Mouse (Mus musculus): ENCODE data around the gene Slc9a9. TPM values are rescaled to one million over a fixed set of nuclear protein-coding genes. Genes with fewer than 3 reads are reported as not detected.

Gene Slc9a9
- polyA plus RNA-seq, 1 experiment from 2014 or later: 2.7 TPM

- ATAC-seq (ENCODE audit: insufficient read depth): no peak
- peaks cover 5% of the 10 kb centered on the region for H3K4me1 ChIP-seq (replicated peaks)
- H3K36me3 ChIP-seq (replicated peaks): no peaks in the 10 kb centered on the region
- WGBS (ENCODE audit: insufficient replicate concordance): 54% methylated on average over 10 of the region's 10 CpGs
- H3K9me3 ChIP-seq (replicated peaks): no peaks in the 10 kb centered on the region
- H3K4me3 ChIP-seq (replicated peaks): no peak overlapping the region
- H3K4me2 ChIP-seq: no peak overlapping the region
- H3K27me3 ChIP-seq: no peaks in the 10 kb centered on the region
- H3K27ac ChIP-seq (replicated peaks): no peak overlapping the region
- no peak overlapping the region for H3K9ac ChIP-seq
These were observed 32.4 kb downstream of the Slc9a9 start for GRCm38 (mm10) chr9:94701965-94702634.

- Histone ChIP-seq H3K27me3 (no peaks in the 10 kb centered on the region), H3K4me1 (replicated peaks) (no peaks in the 10 kb centered on the region), H3K9me3 (replicated peaks) (no peaks in the 10 kb centered on the region), H3K27ac (replicated peaks) (no peak overlapping the region), H3K36me3 (replicated peaks) (no peaks in the 10 kb centered on the region), H3K4me2 (no peak overlapping the region), H3K9ac (no peak overlapping the region), H3K4me3 (replicated peaks) (no peak overlapping the region)
- whole genome bisulfite sequencing (ENCODE audit: insufficient replicate concordance): 60% methylated on average over 9 of the region's 9 CpGs
- no peak for ATAC-seq (ENCODE audit: insufficient read depth)
These were observed 35.5 kb downstream of the Slc9a9 start for GRCm38 (mm10) chr9:94704986-94705757.

- Histone ChIP-seq H3K4me3 (replicated peaks) (no peak overlapping the region), H3K9ac (no peak overlapping the region), H3K4me1 (replicated peaks) (no peaks in the 10 kb centered on the region), H3K36me3 (replicated peaks) (no peaks in the 10 kb centered on the region), H3K27me3 (no peaks in the 10 kb centered on the region), H3K9me3 (replicated peaks) (no peaks in the 10 kb centered on the region), H3K4me2 (no peak overlapping the region), H3K27ac (replicated peaks) (no peak overlapping the region)
- WGBS (ENCODE audit: insufficient replicate concordance): 58% methylated on average over 2 of the region's 2 CpGs
- no peak for ATAC-seq (ENCODE audit: insufficient read depth)
These were observed 36.0 kb downstream of the Slc9a9 start for GRCm38 (mm10) chr9:94705758-94706026.

- H3K27ac ChIP-seq (replicated peaks): no peak overlapping the region
- no peak overlapping the region for H3K4me2 ChIP-seq
- no peak overlapping the region for H3K9ac ChIP-seq
- no peaks in the 10 kb centered on the region for H3K9me3 ChIP-seq (replicated peaks)
- H3K4me3 ChIP-seq (replicated peaks): no peak overlapping the region
- no peaks in the 10 kb centered on the region for H3K27me3 ChIP-seq
- H3K4me1 ChIP-seq (replicated peaks): no peaks in the 10 kb centered on the region
- no peak for ATAC-seq (ENCODE audit: insufficient read depth)
- no peaks in the 10 kb centered on the region for H3K36me3 ChIP-seq (replicated peaks)
- 68% methylated on average over 5 of the region's 5 CpGs for WGBS (ENCODE audit: insufficient replicate concordance)
These were observed 42.4 kb downstream of the Slc9a9 start for GRCm38 (mm10) chr9:94712084-94712483.

GRCm38 (mm10) chr9:94716695-94717094 is 47.0 kb downstream of the Slc9a9 start:
- no peaks in the 10 kb centered on the region for H3K27me3 ChIP-seq
- H3K27ac ChIP-seq (replicated peaks): no peak overlapping the region
- no peaks in the 10 kb centered on the region for H3K4me1 ChIP-seq (replicated peaks)
- H3K36me3 ChIP-seq (replicated peaks): no peaks in the 10 kb centered on the region
- H3K4me2 ChIP-seq: no peak overlapping the region
- ATAC-seq (ENCODE audit: insufficient read depth): no peak
- H3K4me3 ChIP-seq (replicated peaks): no peak overlapping the region
- no peaks in the 10 kb centered on the region for H3K9me3 ChIP-seq (replicated peaks)
- no peak overlapping the region for H3K9ac ChIP-seq
- 39% methylated on average over 2 of the region's 2 CpGs for WGBS (ENCODE audit: insufficient replicate concordance)

GRCm38 (mm10) chr9:94723631-94724030 is 53.9 kb downstream of the Slc9a9 start:
- 71% methylated on average over 2 of the region's 2 CpGs for WGBS (ENCODE audit: insufficient replicate concordance)
- H3K9me3 ChIP-seq (replicated peaks): no peaks in the 10 kb centered on the region
- no peak overlapping the region for H3K9ac ChIP-seq

GRCm38 (mm10) chr9:94725121-94725520 is 55.4 kb downstream of the Slc9a9 start:
- WGBS (ENCODE audit: insufficient replicate concordance): 69% methylated on average over 5 of the region's 5 CpGs
- H3K4me3 ChIP-seq (replicated peaks): no peak overlapping the region
- H3K9me3 ChIP-seq (replicated peaks): no peaks in the 10 kb centered on the region
- H3K4me1 ChIP-seq (replicated peaks): no peaks in the 10 kb centered on the region
- no peak overlapping the region for H3K9ac ChIP-seq
- no peaks in the 10 kb centered on the region for H3K27me3 ChIP-seq
- no peak overlapping the region for H3K27ac ChIP-seq (replicated peaks)
- no peak overlapping the region for H3K4me2 ChIP-seq
- H3K36me3 ChIP-seq (replicated peaks): no peaks in the 10 kb centered on the region
- ATAC-seq (ENCODE audit: insufficient read depth): no peak

More at GRCm38 (mm10) chr9:94723631-94724030, 53.9 kb downstream of the Slc9a9 start:
- Histone ChIP-seq H3K36me3 (replicated peaks) (no peaks in the 10 kb centered on the region), H3K27ac (replicated peaks) (no peak overlapping the region), H3K4me3 (replicated peaks) (no peak overlapping the region), H3K27me3 (no peaks in the 10 kb centered on the region), H3K4me1 (replicated peaks) (no peaks in the 10 kb centered on the region), H3K4me2 (no peak overlapping the region)
- ATAC-seq (ENCODE audit: insufficient read depth): no peak

GRCm38 (mm10) chr9:94727457-94727856 is 57.7 kb downstream of the Slc9a9 start:
- no peak overlapping the region for H3K4me3 ChIP-seq (replicated peaks)
- H3K36me3 ChIP-seq (replicated peaks): no peaks in the 10 kb centered on the region
- no peaks in the 10 kb centered on the region for H3K9me3 ChIP-seq (replicated peaks)
- ATAC-seq (ENCODE audit: insufficient read depth): no peak
- no peak overlapping the region for H3K4me2 ChIP-seq
- no peaks in the 10 kb centered on the region for H3K27me3 ChIP-seq
- 30% methylated on average over 5 of the region's 5 CpGs for WGBS (ENCODE audit: insufficient replicate concordance)
- H3K9ac ChIP-seq: no peak overlapping the region
- H3K27ac ChIP-seq (replicated peaks): no peak overlapping the region
- H3K4me1 ChIP-seq (replicated peaks): no peaks in the 10 kb centered on the region

- Histone ChIP-seq H3K27me3 (no peaks in the 10 kb centered on the region), H3K9me3 (replicated peaks) (no peaks in the 10 kb centered on the region), H3K4me1 (replicated peaks) (no peaks in the 10 kb centered on the region), H3K4me2 (no peak overlapping the region), H3K4me3 (replicated peaks) (no peak overlapping the region), H3K27ac (replicated peaks) (no peak overlapping the region), H3K9ac (no peak overlapping the region), H3K36me3 (replicated peaks) (no peaks in the 10 kb centered on the region)
- 67% methylated on average over 8 of the region's 8 CpGs for WGBS (ENCODE audit: insufficient replicate concordance)
- no peak for ATAC-seq (ENCODE audit: insufficient read depth)
These were observed 60.7 kb downstream of the Slc9a9 start for GRCm38 (mm10) chr9:94730396-94730795.

GRCm38 (mm10) chr9:94732136-94732535 is 62.4 kb downstream of the Slc9a9 start:
- no peak for ATAC-seq (ENCODE audit: insufficient read depth)
- WGBS (ENCODE audit: insufficient replicate concordance): 52% methylated on average over 6 of the region's 6 CpGs
- Histone ChIP-seq H3K4me2 (no peak overlapping the region), H3K36me3 (replicated peaks) (no peaks in the 10 kb centered on the region), H3K4me3 (replicated peaks) (no peak overlapping the region), H3K9ac (no peak overlapping the region), H3K27me3 (no peaks in the 10 kb centered on the region), H3K9me3 (replicated peaks) (no peaks in the 10 kb centered on the region), H3K27ac (replicated peaks) (no peak overlapping the region), H3K4me1 (replicated peaks) (no peaks in the 10 kb centered on the region)

GRCm38 (mm10) chr9:94732599-94733287 is 63.0 kb downstream of the Slc9a9 start:
- Histone ChIP-seq H3K27me3 (no peaks in the 10 kb centered on the region), H3K36me3 (replicated peaks) (no peaks in the 10 kb centered on the region), H3K9ac (no peak overlapping the region), H3K4me3 (replicated peaks) (no peak overlapping the region), H3K4me1 (replicated peaks) (no peaks in the 10 kb centered on the region), H3K27ac (replicated peaks) (no peak overlapping the region), H3K9me3 (replicated peaks) (no peaks in the 10 kb centered on the region), H3K4me2 (no peak overlapping the region)
- ATAC-seq (ENCODE audit: insufficient read depth): no peak
- WGBS (ENCODE audit: insufficient replicate concordance): 25% methylated on average over 8 of the region's 8 CpGs
